Mouse (Mus musculus) 3T3-L1 (cell line): ENCODE results near the gene Pdgfra.

ENCODE experiments used
- DNase-seq: peaks from one replicate; pipeline ENCODE4 v3.0.0-alpha.2; 2015; ENCODE audit warnings: low read depth, low spot score

Gene Pdgfra

GRCm38 (mm10) chr5:75155741-75156553 is 3.9 kb downstream of the Pdgfra start:
- DNase-seq: peak; percentile 95

GRCm38 (mm10) chr5:75156554-75157036 is 4.5 kb downstream of the Pdgfra start:
- no peak for DNase-seq

GRCm38 (mm10) chr5:75157038-75157437 is 4.9 kb downstream of the Pdgfra start:
- peak; percentile 94 for DNase-seq

DNA sequence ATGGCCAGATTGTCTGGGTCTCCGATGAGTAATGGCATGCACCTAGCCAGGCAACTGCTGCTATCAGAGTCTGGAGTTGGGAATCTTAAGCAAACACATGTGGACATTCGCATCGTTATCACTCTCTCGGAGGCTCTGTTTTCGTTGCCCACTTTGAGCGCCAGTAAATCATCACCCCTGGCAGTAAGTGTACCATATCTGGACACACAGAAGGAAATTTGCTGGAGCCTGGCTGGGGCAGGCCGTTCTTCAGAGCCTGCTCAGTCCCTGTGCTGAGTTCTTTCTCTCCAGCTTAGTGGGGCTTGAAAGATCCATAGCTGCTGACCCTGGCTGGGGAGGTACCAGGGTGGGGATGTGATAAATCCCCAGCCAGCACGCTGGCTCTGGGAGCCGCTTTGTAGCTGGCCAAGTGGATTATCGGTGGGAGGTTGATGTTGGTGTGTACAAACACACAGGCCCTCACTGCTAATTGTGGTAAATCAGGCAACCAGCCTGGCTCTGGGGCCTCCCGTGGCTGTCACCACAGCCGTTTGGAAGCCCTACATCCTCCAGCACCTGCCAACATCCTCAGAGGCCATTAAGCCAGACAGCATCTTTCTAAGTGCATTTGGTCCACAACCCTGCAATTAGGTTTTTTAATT is 8.6 kb downstream of the Pdgfra start:
- no peak for DNase-seq

DNA sequence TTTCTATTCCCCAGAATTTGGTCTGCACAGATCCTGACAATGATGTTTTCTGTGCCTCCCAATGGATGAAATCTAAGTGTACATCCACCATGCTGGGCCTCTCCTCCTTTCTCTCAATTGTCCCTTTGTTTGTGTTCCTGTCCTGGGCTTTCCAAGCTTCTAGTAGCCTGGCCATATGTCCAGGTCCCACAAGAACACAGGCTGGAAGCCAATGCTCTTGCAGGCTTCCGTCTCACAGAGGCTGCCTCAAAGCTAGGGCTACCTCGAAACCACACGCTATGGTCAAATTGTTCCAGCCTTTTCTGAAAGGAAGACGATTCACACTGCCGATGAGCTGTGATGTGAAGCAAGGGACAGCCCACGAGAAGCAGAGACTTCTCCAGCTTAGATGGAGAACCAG is 9.5 kb downstream of the Pdgfra start:
- no peak for DNase-seq

DNA sequence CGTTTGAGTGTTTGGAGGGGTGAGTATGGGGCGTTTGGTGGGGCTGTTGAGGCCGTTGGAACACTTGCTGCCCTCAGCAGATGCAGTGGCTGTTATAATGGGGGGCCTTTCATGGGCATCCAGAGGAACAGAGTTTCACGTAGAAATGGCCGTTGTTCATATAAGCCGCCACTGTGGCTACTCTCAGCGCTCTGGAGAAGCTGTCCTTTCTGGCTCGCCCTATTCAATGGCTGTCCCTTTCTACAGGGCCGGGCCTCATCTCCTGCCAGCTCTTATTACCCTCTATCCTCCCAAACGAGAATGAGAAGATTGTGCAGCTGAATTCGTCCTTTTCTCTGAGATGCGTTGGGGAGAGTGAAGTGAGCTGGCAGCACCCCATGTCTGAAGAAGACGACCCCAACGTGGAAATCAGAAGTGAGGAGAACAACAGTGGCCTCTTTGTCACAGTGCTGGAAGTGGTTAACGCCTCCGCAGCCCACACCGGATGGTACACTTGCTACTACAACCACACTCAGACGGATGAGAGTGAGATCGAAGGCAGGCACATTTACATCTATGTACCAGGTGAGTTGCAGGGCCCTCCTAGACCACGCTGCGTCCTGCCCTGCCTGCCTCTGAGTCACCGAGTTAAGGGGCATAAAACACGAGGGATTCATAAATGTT is 11.3 kb downstream of the Pdgfra start:
- DNase-seq: no peak

- DNase-seq: peak; percentile 75
Observed at GRCm38 (mm10) chr5:75164688-75165087, 12.6 kb downstream of the Pdgfra start.

DNA sequence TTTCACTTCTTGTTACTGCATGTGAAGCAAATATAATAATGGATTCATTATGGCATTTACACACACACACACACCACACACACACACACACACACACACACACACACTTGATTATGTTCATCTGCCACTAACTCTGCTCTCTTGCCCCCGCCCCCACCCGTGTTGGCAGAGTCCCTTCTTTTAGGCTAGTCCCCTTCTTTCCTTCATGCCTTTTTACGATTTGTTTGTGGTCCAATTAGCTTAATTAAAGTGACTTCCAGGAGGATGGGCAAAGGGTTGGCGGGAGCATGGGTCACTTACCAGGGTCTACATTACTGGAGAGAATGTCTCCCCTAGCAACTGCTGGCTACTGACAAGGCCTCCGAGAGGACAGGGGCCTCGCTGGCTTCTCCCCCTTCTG is 17.7 kb downstream of the Pdgfra start:
- no peak for DNase-seq

GRCm38 (mm10) chr5:75171859-75172258 is 19.8 kb downstream of the Pdgfra start:
- no peak for DNase-seq

DNA sequence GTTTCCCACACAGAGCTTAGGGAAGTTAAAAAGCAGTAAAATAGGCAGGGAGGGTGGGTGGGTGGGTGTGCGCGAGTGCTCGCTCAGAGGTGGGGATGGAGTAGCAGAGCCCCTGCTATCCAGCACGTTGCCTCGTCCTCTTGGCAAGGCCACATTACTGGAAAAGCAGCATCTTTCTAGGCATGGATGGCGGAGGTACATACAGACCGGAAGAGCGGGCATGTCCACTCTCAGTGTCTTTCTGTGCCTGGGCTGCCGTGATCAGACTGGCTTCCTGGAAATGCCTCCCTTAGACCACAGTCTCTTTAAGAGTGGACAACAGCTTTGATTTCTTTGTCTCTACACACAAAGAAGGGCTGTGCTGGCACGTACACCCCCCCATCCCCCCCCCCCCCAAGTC is 27.2 kb downstream of the Pdgfra start:
- no peak for DNase-seq

GRCm38 (mm10) chr5:75179726-75180290 is 27.7 kb downstream of the Pdgfra start:
- no peak for DNase-seq

GRCm38 (mm10) chr5:75183653-75184052 is 31.6 kb downstream of the Pdgfra start:
- DNase-seq: no peak

- peak; percentile 64 for DNase-seq
Observed at GRCm38 (mm10) chr5:75184112-75184511, 32.0 kb downstream of the Pdgfra start.

GRCm38 (mm10) chr5:75184693-75185235 is 32.7 kb downstream of the Pdgfra start:
- peak; percentile 16 for DNase-seq

DNA sequence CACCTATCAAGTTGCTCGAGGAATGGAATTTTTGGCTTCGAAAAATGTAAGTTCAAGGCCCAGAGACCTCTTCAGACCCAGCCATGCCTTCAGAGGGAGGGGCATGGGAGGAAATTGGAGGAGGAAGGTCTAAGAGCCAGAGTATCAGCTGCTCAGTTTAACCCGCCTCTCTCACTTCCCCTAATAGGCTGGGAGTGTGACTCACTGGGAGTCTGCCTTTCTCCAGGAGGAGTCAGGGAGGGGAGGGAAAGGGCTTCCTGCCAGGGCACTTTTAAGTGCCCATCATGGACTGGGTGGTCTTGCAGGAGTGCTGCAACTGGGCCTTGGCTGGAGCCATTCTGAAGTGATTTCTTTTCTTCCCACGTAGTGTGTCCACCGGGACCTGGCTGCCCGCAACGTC is 33.5 kb downstream of the Pdgfra start:
- peak; percentile 39 for DNase-seq

DNA sequence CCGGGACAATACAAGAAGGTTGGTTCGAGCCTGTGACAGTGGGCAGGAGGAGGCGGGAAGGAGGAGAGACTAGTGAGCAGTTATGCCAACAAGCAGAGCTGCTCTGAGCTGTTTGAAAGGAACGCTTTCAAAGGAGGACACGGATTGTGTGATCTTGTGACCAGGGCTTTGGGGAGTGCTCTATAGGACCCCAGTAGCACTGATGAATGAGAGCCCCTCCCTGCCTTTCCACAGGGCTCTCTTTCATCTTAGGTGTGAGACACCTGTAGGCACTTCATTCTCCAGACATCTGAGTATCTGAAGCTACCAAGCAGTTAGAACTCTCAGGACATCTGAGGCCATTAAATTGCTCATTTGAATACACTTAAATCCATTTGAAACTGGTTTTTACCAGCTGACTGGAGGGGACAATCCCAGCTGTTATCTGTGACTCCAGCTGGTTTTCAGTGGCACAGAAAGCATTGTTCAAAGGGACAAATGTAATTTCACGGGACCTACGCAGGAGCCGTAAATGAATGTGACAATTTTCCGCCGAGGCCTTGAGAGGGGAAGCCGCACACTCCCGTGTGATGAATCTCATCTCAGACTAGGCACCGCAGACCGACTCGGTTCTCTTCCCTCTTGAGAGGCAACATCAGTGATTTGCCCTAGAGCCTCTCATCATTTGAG is 37.4 kb downstream of the Pdgfra start:
- no peak for DNase-seq

DNA sequence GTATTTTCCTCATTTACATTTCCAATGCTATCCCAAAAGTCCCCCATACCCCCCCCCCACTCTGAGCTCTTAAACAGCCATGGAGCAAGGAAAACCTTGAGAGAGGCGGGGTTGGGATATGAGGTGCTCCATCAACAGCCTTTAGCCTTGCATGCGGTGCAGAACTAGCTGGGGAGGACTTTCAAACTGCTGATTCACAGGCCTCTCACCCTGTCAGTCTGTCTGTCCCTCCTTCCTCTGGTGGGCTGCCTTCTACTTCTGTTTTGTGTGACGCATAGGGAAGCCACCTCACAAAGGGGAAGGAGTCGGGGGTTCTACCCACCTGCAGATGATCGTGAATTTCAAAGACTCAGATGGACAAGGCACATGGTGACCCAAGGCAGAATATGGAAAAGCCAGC is 41.0 kb downstream of the Pdgfra start:
- DNase-seq: no peak

- DNase-seq: no peak
Observed at GRCm38 (mm10) chr5:75198413-75198812, 46.3 kb downstream of the Pdgfra start.

DNA sequence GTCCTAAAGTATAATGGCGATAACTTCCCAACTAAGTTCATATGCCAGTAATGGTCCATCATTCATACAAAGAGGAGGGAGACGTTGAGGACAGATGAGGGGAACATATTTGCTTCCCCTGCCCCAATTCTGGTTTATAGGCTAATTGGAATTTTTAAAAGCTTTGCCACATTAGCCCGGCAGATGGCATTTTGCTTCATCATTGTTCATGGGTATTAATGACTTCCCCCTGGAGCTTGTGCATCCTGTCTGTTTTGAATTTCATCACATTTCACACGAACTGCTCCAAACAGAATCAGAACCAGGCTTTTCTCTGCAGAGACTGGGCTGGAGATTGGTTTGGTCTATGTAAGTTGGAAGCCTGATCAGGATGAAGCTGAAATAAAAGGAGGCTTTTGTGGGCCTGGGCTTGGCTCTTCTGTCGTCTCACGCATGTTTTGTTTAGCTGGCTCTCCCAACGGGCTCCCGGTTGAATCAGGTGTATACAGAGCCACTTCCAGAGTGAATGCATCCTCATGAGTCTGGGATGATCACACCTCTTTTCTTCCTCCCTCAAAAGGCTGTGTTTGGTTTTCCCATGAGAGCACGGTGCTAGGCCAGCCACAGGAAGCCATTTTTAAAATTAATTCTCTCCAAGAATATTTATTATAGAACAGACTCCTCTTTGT is 47.7 kb downstream of the Pdgfra start:
- DNase-seq: no peak

DNA sequence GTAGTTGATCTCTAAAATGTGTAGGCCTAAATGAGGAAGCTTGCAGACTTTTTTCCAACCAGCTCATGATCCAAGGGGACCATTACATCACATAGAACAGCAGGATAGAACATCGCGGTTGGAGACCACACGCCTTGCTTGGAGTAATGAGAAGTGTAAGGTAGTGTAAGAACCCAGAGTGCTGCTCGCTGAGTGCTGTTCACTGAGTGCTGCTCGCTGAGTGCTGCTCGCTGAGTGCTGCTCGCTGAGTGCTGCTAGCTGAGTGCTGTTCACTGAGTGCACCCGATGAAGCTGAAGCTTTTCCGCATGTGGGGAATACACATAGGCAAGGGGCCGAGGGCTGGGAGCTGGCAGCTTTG is 48.3 kb downstream of the Pdgfra start:
- no peak for DNase-seq

- peak; percentile 72 for DNase-seq
Observed at GRCm38 (mm10) chr5:75207905-75208304, 55.8 kb downstream of the Pdgfra start.
